Mouse (Mus musculus) heart, embryonic 10.5 days (tissue): ENCODE measurements around the gene Dnase1. TPM values are rescaled to one million over a fixed set of nuclear protein-coding genes. Genes with fewer than 3 reads are reported as not detected.
"Not testable (repeated sequence)": the region's sequence is repeated elsewhere in the genome, so short reads cannot be mapped to it uniquely, and the experiment has no call there.

Source experiments
- DNase-seq: peaks from one replicate; pipeline ENCODE4 v3.0.0-alpha.2; 2017; ENCODE audit warnings: low spot score
- H3K27ac ChIP-seq: fragments of 300-500 bp; sonication (generic); 2 replicates; pipeline ENCODE4 v1.5.1; 2016; ENCODE audit warnings: mild to moderate bottlenecking
- H3K27me3 ChIP-seq: fragments of 300-500 bp; sonication (generic); 2 replicates; pipeline ENCODE4 v1.6.1; 2016; ENCODE audit warnings: mild to moderate bottlenecking; ENCODE audit not compliant: poor library complexity, insufficient read depth, severe bottlenecking
- H3K36me3 ChIP-seq: fragments of 300-500 bp; sonication (generic); 2 replicates; pipeline ENCODE4 v1.6.1; 2016; ENCODE audit warnings: mild to moderate bottlenecking, moderate library complexity
- H3K4me1 ChIP-seq: fragments of 300-500 bp; sonication (generic); 2 replicates; pipeline ENCODE4 v1.6.1; 2016; ENCODE audit warnings: mild to moderate bottlenecking
- H3K4me3 ChIP-seq: fragments of 300-500 bp; sonication (generic); 2 replicates; pipeline ENCODE4 v1.5.1; 2016; ENCODE audit warnings: mild to moderate bottlenecking, moderate library complexity
- H3K9me3 ChIP-seq: fragments of 300-500 bp; sonication (generic); 2 replicates; pipeline ENCODE4 v1.6.1; 2016; ENCODE audit warnings: mild to moderate bottlenecking, moderate library complexity
- WGBS: fragments of 180-500 bp; shearing (Covaris S2); methylation state at CpG from one replicate; pipeline ENCODE4 v1.1.7; 2016; 5-methylcytosine and 5-hydroxymethylcytosine counted together
- polyA plus RNA-seq: library from polyadenylated mRNA; unstranded; fragments of >200 nt; fragmentation: Nextera tagmentation; extraction: Ambion mirVana; gene quantifications from 2 replicates; pipeline ENCODE4 v1.2.1, GENCODE M21; 2016

Gene Dnase1
- 5.2 and 5.5 TPM in 2 replicates for polyA plus RNA-seq

DNA sequence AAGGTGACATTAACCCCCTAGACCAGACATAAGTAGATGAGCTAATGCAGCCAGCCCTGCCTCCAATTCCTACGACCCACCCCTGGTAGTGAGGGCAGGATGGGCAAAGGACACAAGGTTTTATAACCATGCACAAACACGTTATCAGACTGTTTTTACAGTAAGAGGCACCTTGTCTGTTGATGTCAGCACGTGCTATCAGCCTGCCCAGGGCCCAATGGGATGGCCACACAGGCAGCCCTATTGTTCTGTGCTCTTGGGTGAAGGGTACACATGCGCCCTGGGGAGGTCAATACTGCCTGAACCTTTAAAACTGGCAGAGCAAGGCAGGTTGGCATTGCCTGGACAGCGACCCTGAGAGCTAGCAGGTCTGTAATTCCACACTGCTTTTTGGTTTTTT, at the start of gene Dnase1:
TSS of gene Dnase1 (plus strand) at position 136 of the 400 bp plus-strand sequence.
- H3K36me3 ChIP-seq = peaks cover 59% of the 10 kb centered on the region
- WGBS = 80% methylated on average over 5 of the region's 5 CpGs

GRCm38 (mm10) chr16:3988410-3988809, 48.3 kb upstream of the Dnase1 start:
- peaks cover 96% of the 10 kb centered on the region for H3K36me3 ChIP-seq
- H3K27ac ChIP-seq = no peak overlapping the region
- 85% methylated on average over 4 of the region's 4 CpGs for WGBS
- no peak for DNase-seq
- H3K9me3 ChIP-seq = no peaks in the 10 kb centered on the region
- no peaks in the 10 kb centered on the region for H3K4me1 ChIP-seq
- H3K4me3 ChIP-seq = no peak overlapping the region
- H3K27me3 ChIP-seq = no peaks in the 10 kb centered on the region

More for the DNA sequence above, at the start of gene Dnase1:
- Histone ChIP-seq H3K27me3 (no peaks in the 10 kb centered on the region), H3K4me3 (no peak within 1 kb of the TSS), H3K9me3 (no peaks in the 10 kb centered on the region), H3K4me1 (no peaks in the 10 kb centered on the region), H3K27ac (no peak within 1 kb of the TSS)
- DNase-seq = no peak

DNA sequence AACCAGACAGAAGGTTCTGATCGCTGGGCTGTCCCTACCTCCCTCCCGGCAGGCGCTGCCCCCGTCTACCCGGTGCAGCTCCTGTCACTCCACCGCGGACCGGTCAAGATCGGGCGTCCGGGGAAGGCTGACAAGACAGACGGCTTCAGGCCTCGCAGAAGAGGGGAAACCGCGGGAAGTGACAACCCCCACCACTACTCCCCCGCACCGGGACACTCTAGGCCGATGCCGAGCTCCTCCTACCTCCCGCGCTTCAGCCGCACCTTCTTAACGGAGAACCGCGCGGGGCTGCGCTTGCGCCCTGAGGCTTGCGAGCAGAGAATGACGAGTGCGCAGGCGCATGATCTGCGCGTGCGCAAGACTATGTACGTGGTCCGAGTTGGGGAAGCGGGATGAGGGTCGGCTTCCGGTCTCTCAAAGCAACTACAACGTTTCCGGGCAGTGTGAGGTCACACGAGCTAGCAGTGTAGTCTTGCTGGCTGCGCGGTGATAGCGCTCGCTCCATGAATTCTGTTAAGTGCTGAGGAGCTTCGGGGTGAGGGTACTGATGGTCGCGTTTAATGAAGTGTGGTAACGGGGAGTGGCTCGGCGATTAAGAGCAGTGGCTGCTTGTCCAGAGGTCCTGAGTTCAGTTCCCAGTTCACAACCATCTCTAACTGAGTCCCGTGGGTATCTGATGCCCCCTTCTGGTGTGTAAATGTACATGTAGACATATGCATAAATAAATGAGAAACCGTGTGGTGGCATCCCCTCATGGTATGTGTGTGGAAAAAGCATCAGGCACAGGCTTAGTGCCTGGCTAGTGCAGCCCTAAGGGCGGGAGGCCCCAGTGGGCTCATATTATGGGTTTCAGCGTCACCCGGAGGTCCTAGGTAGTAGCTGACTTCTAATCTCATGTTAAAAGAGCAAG, 33.0 kb upstream of the Dnase1 start, which contains the start of gene Slx4:
TSS of gene Slx4 (minus strand) at position 282 of the 910 bp plus-strand sequence.
- DNase-seq = peak; percentile 98
- 1% methylated on average over 58 of the region's 58 CpGs for WGBS
- 0 out of 2 replicates have a peak, but pooled peaks cover 4% of the 10 kb centered on the region for H3K9me3 ChIP-seq
- H3K27me3 ChIP-seq = no peaks in the 10 kb centered on the region
- peaks cover 13% of the 10 kb centered on the region for H3K4me1 ChIP-seq
- H3K36me3 ChIP-seq = peaks cover 25% of the 10 kb centered on the region
- H3K4me3 ChIP-seq = peak within 1 kb of the TSS; percentile 82
- H3K27ac ChIP-seq = peak within 1 kb of the TSS; percentile 89

DNA sequence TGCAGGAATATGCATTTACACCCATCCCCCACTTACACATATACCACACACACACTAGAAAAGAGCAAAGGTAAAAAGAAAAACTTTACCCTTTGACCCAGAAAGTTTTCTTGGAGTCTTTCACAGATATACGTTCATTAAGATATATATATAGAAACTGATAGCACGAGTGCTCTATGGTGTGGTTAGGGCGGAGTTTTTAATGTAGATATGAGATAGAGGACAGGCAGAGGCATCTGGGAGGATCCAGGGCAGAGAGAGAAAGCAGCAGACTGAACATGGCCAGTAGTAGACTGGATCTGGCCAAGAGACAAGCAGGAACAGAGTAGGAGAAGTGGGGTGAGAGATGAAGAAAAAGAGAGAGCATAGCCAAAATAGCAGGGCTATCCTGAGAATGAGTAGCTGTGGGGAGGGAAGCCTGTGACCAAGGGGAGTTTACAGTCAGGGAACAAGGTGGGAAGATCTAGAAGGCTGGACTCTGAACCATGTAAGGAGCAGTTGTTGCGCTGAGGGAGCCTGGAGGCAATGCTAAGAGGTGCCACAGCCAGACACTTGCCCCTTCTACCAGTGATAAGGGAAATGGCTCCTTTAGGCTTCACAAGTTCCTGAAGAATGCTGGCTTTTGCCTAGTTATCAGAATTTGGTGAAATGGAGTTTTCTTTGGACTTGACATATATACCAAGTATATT, 23.7 kb upstream of the Dnase1 start:
- Histone ChIP-seq H3K27ac (no peak overlapping the region), H3K27me3 (no peaks in the 10 kb centered on the region), H3K4me3 (no peak overlapping the region), H3K4me1 (no peaks in the 10 kb centered on the region), H3K36me3 (no peaks in the 10 kb centered on the region), H3K9me3 (no peaks in the 10 kb centered on the region; the same call in 1 of the 2 replicates)
- no peak for DNase-seq
- 63% methylated on average over 4 of the region's 4 CpGs for WGBS

DNA sequence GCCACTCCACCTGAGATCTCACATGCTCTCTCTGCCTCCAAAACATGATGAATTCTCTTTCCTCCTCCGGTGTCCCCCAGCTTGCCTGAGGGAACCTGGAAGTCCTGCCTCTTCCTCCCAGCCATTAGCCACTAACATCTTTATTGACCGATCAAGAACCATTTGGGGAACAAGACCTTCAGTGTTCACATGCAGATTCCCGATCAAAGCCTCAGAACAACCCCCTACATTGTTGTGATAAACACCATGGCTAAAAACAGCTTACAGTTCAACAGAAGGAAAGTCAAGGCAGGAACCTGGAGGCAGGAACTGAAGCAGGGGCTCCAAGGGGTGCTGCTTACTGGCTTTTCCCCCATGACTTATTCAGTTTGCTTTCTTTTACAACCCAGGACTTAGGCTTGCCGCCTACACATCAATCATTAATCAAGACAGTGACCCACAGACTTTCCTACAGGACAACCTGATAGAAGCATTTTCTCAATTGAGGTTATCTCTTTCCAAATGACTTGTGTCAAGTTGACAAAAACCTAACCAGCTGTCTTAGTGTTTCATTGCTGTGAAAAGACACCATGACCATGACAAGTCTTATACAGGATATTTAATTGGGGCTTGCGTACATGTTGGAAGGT, 22.6 kb upstream of the Dnase1 start:
- no peak for DNase-seq
- H3K36me3 ChIP-seq = no peaks in the 10 kb centered on the region
- no peak overlapping the region for H3K27ac ChIP-seq
- 75% methylated on average over 5 of the region's 5 CpGs for WGBS
- no peaks in the 10 kb centered on the region for H3K4me1 ChIP-seq
- no peak overlapping the region for H3K4me3 ChIP-seq
- no peaks in the 10 kb centered on the region; the same call in 1 of the 2 replicates for H3K9me3 ChIP-seq
- no peaks in the 10 kb centered on the region for H3K27me3 ChIP-seq

DNA sequence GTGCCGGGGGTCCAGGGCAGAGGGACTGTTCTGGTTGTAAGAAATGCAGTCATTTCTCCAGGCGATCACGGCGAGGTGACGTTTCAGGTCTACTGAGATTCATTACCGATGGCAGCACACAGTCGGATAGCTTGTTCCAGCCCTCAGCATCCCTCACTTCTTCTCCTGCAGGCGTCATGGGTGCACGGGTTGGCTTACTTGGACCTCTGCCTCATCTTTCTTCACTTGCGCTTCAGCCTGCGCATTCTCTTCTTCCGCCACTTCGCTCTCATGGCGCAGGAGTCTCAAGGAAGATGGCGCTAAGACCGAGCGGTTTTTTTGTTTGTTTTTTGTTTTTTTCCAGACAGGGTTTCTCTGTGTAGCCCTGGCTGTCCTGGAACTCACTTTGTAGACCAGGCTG, 20.0 kb upstream of the Dnase1 start:
- not testable (repeated sequence) for H3K4me1 ChIP-seq, H3K9me3 ChIP-seq, H3K27ac ChIP-seq, DNase-seq, H3K27me3 ChIP-seq, H3K4me3 ChIP-seq, H3K36me3 ChIP-seq
- 70% methylated on average over 17 of the region's 17 CpGs for WGBS

- not testable (repeated sequence) for H3K27me3 ChIP-seq, H3K4me3 ChIP-seq, H3K4me1 ChIP-seq, DNase-seq, H3K36me3 ChIP-seq, H3K27ac ChIP-seq, H3K9me3 ChIP-seq
- 78% methylated on average over 6 of the region's 6 CpGs for whole genome bisulfite sequencing
These were observed 19.3 kb upstream of the Dnase1 start for GRCm38 (mm10) chr16:4017466-4017865.

GRCm38 (mm10) chr16:4021241-4021640, 15.5 kb upstream of the Dnase1 start:
- Histone ChIP-seq H3K9me3 (no peaks in the 10 kb centered on the region; the same call in 1 of the 2 replicates), H3K27ac (no peak overlapping the region), H3K4me3 (no peak overlapping the region), H3K4me1 (no peaks in the 10 kb centered on the region), H3K36me3 (no peaks in the 10 kb centered on the region), H3K27me3 (no peaks in the 10 kb centered on the region)
- 67% methylated on average over 1 of the region's 1 CpGs for WGBS
- DNase-seq = no peak

DNA sequence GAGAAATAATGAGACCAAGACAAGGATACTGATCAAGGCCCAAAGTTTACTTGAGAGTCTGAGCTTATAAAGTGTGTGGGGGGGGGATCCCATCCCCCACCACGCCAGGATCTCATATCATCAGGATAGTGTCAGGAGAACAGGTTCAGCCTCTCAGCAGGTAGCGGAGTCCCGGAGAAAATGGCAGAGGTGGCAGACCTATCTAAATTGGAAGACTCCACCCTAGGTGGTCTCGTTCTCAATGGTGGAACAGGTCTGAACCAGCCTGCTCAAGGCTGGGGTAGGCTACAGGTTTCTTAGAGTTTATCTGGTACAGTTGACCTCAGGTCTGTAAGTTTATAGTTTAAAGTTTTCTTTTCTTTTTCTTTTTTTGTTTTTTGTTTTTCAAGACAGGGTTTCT, 14.0 kb upstream of the Dnase1 start:
- 65% methylated on average over 4 of the region's 4 CpGs for WGBS
- DNase-seq = no peak
- Histone ChIP-seq H3K27me3 (no peaks in the 10 kb centered on the region), H3K9me3 (no peaks in the 10 kb centered on the region; the same call in 1 of the 2 replicates), H3K4me3 (no peak overlapping the region), H3K36me3 (no peaks in the 10 kb centered on the region), H3K27ac (no peak overlapping the region), H3K4me1 (no peaks in the 10 kb centered on the region)

DNA sequence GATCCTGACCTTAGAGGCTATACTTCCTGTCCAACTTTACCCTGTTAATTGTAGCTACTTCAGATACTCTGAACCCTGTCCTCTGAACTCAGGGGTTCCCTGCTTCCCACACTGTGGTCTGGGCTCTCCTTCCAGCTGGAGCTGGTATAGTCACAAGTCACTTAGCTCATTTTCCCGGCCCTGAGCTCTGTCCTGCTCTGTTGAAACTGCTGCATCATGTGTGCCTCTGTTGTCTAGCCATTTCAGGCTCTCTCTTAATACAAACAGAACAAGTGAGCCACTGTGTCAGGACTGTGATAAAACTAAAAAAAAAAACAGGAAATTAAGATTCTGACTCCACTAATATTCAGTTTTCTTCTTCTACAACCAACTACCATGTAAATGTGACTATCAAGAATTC, 10.1 kb upstream of the Dnase1 start:
- WGBS = 63% methylated on average over 1 of the region's 1 CpGs
- Histone ChIP-seq H3K36me3 (0 out of 2 replicates have a peak, but pooled peaks cover 4% of the 10 kb centered on the region), H3K9me3 (no peaks in the 10 kb centered on the region; the same call in 1 of the 2 replicates), H3K27ac (no peak overlapping the region), H3K27me3 (no peaks in the 10 kb centered on the region), H3K4me3 (no peak overlapping the region), H3K4me1 (no peaks in the 10 kb centered on the region)
- DNase-seq = no peak

- no peaks in the 10 kb centered on the region for H3K27me3 ChIP-seq
- WGBS = 80% methylated on average over 3 of the region's 3 CpGs
- no peak for DNase-seq
These were observed 9.5 kb upstream of the Dnase1 start for GRCm38 (mm10) chr16:4027211-4027610.

GRCm38 (mm10) chr16:4029371-4029841, 7.3 kb upstream of the Dnase1 start:
- Histone ChIP-seq H3K36me3 (0 out of 2 replicates have a peak, but pooled peaks cover 4% of the 10 kb centered on the region), H3K4me1 (no peaks in the 10 kb centered on the region), H3K27ac (no peak overlapping the region), H3K4me3 (no peak overlapping the region), H3K27me3 (no peaks in the 10 kb centered on the region), H3K9me3 (no peaks in the 10 kb centered on the region)
- no peak for DNase-seq
- 89% methylated on average over 5 of the region's 5 CpGs for WGBS

More at GRCm38 (mm10) chr16:4027211-4027610, 9.5 kb upstream of the Dnase1 start:
- Histone ChIP-seq H3K4me1 (no peaks in the 10 kb centered on the region), H3K4me3 (no peak overlapping the region), H3K9me3 (no peaks in the 10 kb centered on the region), H3K36me3 (0 out of 2 replicates have a peak, but pooled peaks cover 4% of the 10 kb centered on the region), H3K27ac (no peak overlapping the region)
